Mouse (Mus musculus) thymus, adult 2 months (tissue): ENCODE results near the gene F7.

ENCODE experiments used
- CTCF ChIP-seq: fragments of 200-500 bp; IDR thresholded peaks from 2 replicates; pipeline ENCODE4 v1.5.1; 2012; ENCODE audit warnings: mild to moderate bottlenecking, control low read depth, low read length, moderate library complexity, borderline replicate concordance; ENCODE audit not compliant: control insufficient read depth, poor library complexity, insufficient read depth; ENCODE audit errors: extremely low read depth
- POLR2A ChIP-seq: fragments of 200-500 bp; IDR thresholded peaks from 2 replicates; pipeline ENCODE4 v1.6.1; 2012; ENCODE audit warnings: mild to moderate bottlenecking, low read length, control low read depth, moderate library complexity; ENCODE audit not compliant: control insufficient read depth, poor library complexity, insufficient read depth; ENCODE audit errors: extremely low read depth

GRCm38 (mm10) chr8:12976723-12977122 is 49.1 kb upstream of the F7 start:
- no peak for TF ChIP-seq CTCF
- TF ChIP-seq POLR2A = no peak
